Mouse (Mus musculus): ENCODE results near the gene 2410004B18Rik.
"Not testable (repeated sequence)": the region's sequence is repeated elsewhere in the genome, so short reads cannot be mapped to it uniquely, and the experiment has no call there.

The 2410004B18Rik gene

GRCm38 (mm10) chr3:145937505-145938404 is at the start of gene 2410004B18Rik:
TSS of gene 2410004B18Rik (plus strand) at chr3:145938014.
- peak; percentile 86 to 95 for DNase-seq (ENCODE audit: low spot score in 2 of 2)

GRCm38 (mm10) chr3:145890346-145891132 is 47.3 kb upstream of the 2410004B18Rik start:
- DNase-seq (ENCODE audit: low spot score in 2 of 2), result no peak

GRCm38 (mm10) chr3:145892451-145892850 is 45.4 kb upstream of the 2410004B18Rik start:
- DNase-seq (ENCODE audit: low spot score in 2 of 2), result no peak

- no peak for DNase-seq (ENCODE audit: low spot score in 2 of 2)
These were observed 43.7 kb upstream of the 2410004B18Rik start for GRCm38 (mm10) chr3:145894131-145894530.

DNA sequence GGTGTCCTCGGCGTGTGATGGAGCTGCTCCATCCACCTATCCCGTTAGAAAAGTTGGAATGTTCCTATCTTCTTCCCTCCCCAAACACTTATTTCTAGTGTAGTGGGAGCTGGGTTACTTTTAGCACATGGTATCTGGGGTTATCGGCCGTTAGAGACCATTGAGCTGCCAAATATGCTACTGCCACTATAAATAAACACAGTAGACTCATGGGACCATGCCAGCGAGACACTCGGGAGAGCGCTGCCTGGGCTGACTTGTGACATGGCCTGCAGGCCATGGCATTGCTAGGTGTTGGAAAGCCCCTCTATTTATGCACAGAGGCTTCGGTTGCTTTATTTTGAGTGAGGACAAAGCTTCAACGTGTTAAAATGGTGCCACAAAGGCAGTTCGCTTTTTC is 40.1 kb upstream of the 2410004B18Rik start:
- DNase-seq (ENCODE audit: low spot score in 2 of 2), result no peak

DNA sequence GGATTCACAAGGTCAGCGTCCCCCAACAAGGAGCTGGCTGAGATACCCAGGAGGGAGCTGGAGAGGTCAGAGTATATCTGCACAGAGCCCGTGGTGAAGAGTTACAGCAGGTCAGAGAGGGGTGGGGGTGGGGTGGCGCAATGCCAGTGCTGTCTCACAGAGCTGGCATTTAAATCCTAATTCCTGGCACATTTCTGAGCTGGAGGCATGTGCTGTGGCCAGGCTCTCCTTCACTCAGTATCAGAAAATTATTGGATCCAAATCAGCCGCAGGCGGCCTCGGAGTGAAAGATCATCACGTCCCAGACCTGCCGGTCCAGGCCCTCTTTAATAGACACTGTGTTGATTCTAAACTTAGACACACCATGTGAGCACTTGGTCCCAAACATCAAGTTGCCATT is 38.0 kb upstream of the 2410004B18Rik start:
- no peak for DNase-seq (ENCODE audit: low spot score in 2 of 2)

DNA sequence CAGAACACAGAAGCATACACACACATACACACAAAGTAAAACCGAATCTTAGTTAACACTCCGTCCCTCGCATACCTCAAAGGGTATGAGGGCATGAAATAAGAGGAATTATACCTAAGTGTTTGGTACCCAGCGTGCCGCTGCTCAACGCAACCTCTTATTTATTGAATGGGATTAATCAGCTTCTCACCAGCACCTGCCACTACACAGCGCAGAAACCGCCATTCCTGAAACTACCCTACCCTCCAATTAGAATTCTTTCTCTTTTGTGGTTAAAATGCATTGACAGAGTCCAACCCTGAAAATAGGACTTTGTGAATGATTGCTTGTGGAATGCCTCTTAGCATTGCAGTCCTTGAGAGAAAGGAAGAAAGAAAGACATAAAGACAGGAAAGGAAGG is 34.3 kb upstream of the 2410004B18Rik start:
- DNase-seq (ENCODE audit: low spot score in 2 of 2), result no peak

GRCm38 (mm10) chr3:145904850-145905776 is 32.7 kb upstream of the 2410004B18Rik start:
- peak; percentile 25 to 73 for DNase-seq (ENCODE audit: low spot score in 2 of 2)

DNA sequence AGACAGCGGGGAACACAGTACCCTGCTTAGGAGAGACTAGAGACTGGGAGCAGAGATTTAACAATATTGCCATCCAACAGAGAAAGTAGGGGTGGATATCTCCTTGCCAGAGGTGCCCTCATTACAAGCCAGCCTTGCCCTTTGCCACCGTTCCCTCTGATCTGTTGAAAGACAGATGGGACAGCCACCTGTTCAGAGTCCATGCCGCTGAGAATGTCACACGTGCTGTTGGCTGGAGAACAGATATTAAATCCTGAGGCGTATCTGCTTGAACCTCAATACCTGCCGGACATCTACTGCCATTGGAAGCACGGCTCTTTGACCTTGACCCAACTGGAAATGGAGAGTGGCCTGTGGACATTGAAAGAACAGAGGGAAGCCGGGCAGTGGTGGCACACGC is 31.2 kb upstream of the 2410004B18Rik start:
- DNase-seq (ENCODE audit: low spot score in 2 of 2), result no peak

DNA sequence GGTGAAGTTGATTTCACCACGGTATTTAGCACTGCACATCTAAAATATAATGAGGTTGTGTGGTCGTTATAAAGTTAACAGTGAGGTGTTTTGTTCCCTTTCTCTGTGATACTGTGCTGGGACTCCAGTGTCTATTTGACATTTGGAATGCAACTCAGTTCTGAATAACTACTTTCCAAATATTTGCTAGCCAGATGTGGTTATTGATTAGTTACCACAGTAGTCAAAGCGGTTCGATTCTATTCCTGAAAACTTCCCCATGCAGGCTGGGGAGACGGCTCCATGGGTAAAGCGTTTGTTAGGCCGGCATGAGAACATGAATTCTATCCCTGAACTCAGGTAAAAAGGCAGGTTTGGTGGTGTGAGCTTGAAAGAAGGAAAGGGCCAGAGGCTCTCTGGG is 25.3 kb upstream of the 2410004B18Rik start:
- no peak for DNase-seq (ENCODE audit: low spot score in 2 of 2)

GRCm38 (mm10) chr3:145913263-145913662 is 24.6 kb upstream of the 2410004B18Rik start:
- DNase-seq (ENCODE audit: low spot score in 2 of 2), result no peak

DNA sequence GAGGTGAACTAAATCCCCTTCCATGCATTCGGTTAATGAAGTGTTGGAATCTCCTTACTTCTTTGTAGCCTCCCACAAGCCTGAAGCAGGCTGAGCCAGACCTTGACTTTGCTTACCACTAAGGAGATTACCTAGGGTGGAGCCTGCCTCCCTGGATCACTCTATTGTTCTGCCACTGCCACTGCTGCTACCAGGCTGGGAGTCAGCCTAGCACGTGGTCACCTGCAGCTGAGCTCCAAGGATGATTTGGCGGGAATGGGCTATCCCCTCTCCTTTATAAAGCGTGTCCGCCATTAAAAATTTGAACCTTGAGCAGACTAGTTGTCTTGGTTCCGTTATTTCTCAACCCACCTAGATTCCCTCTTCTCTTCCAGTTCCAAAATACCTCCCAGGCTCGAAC is 23.9 kb upstream of the 2410004B18Rik start:
- DNase-seq (ENCODE audit: low spot score in 2 of 2), result not testable (repeated sequence)

GRCm38 (mm10) chr3:145916374-145916773 is 21.4 kb upstream of the 2410004B18Rik start:
- DNase-seq (ENCODE audit: low spot score in 2 of 2), result no peak

DNA sequence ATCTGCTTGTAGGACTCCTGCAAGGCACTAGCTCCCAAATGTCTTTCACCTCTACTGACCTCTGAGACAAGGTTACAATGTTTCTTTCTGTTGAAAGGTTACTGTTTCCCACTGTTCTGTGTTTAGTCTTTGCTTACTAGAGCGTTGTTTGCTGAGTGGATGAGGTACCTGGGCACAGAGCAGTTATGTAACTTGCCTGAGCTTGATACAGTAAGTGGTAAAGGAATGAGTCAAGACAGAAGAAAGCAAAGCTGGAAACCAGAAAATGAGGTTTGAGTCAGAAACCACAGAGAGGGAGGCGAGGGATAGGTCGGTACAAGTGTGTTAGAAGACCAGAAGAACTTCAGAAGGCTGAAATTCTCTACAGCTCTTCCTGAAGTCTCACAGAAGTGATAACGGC is 21.0 kb upstream of the 2410004B18Rik start:
- no peak for DNase-seq (ENCODE audit: low spot score in 2 of 2)

GRCm38 (mm10) chr3:145922019-145922854 is 15.6 kb upstream of the 2410004B18Rik start, which contains the start of gene Bcl10:
TSS of gene Bcl10 (plus strand) at chr3:145922804.
- no peak for DNase-seq (ENCODE audit: low spot score in 2 of 2)

DNA sequence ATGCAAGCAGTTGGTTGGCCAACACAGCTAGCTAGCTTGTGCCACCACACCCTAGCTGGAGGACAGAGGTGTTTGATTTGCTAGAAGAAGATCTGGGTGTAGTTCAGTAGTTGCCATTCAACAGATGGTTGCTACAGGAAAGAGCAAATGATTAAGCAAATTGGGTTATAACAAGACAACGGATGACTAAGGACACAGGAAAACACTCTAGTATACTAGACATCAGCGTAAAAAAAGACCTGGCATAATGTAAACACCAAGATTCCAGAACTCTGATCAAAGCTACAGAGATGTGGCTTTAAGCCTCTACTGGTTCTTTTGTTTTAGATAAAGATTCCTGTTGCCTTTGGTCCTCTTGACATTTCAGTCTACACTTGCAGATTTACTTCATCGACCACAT is 14.8 kb upstream of the 2410004B18Rik start:
- DNase-seq (ENCODE audit: low spot score in 2 of 2), result no peak

DNA sequence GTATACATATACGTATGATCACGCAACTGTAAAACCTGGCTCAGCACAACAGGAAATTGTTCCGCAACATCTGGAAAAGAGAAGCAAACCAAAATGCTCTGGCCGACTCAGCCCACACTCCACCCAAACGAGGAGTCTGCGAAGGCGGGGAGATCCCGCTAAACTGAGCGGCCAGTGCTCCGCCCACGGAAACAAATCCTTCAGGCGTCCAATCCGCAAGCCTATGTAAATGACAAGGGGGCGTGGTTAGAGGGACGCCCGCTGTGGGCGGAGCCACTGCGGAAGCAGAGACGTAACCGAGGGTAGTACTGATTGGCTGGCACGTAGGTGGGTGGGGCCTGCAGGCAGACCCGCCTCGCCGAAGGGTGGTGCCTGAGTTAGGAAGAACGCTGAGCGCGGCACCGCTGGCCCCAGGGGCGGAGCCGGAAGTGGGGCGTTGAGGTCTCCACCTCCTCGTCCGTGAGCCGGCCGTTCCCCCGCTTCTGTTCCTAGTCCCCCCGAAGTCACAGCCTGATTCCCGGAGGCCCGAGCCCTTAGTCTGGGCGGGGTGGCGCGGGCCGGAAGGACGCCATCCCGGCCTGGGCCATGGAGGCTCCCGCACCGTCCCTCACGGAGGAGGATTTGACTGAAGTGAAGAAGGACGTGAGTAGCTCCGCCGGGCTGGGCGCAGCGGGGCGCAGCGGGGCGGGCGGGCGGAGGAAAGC is 13.8 kb upstream of the 2410004B18Rik start:
- DNase-seq (ENCODE audit: low spot score in 2 of 2), result peak; percentile 94 to 99

- DNase-seq (ENCODE audit: low spot score in 2 of 2), result peak; percentile 54 to 68
These were observed 13.0 kb upstream of the 2410004B18Rik start for GRCm38 (mm10) chr3:145924649-145925337.

DNA sequence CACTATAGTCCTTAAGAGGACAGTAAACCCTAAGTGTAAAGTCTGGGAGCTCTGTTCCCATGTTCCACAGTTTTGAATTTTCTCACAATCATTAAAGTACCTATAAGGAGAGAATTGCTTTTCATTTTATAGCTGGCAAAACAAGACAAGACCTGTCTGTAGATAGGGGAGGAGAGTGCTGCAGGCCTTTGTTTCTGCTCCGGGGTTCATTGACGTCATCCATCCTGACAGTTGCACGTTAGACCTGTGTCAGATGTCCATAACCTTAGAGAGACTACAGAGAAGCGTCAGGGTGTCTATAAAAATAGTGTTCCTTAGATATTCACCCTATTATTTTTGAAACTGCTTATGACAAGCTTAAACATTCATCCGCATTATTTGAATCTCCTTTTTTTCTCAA is 12.3 kb upstream of the 2410004B18Rik start:
- DNase-seq (ENCODE audit: low spot score in 2 of 2), result no peak
